Mouse (Mus musculus) CH12.LX (cell line): Measurements from ENCODE around the gene Pou2f3. TPM values are rescaled to one million over a fixed set of nuclear protein-coding genes. Genes with fewer than 3 reads are reported as not detected.

ENCODE experiments used
- DNase-seq: peaks from one replicate; pipeline ENCODE4 v3.0.0-alpha.2; 2013; ENCODE audit errors: extremely low read depth
- H3K27ac ChIP-seq: 2 replicates; pipeline ENCODE4 v1.5.1; 2012; ENCODE audit warnings: low read depth, mild to moderate bottlenecking, control low read depth, moderate library complexity; ENCODE audit not compliant: insufficient read depth
- H3K27me3 ChIP-seq: replicated peaks from 2 replicates; pipeline ENCODE3; 2012; ENCODE audit warnings: inconsistent platforms
- H3K36me3 ChIP-seq, 2 experiments: replicated peaks in 1 of 2; 2 replicates each; pipeline versions ENCODE3 to v1.6.1; 2012; ENCODE audit warnings: inconsistent platforms in 1 of 2, low read length in 1 of 2, mild to moderate bottlenecking in 1 of 2, mixed read lengths in 1 of 2, moderate library complexity in 1 of 2; ENCODE audit not compliant: control insufficient read depth in 1 of 2, insufficient read depth in 1 of 2
- H3K4me1 ChIP-seq, 2 experiments: 2 replicates each; pipeline ENCODE4 v1.6.1; 2012; ENCODE audit warnings: inconsistent platforms in 1 of 2, moderate library complexity in 1 of 2; ENCODE audit not compliant: insufficient read depth in 2 of 2, control insufficient read depth in 1 of 2
- H3K4me2 ChIP-seq: 2 replicates; pipeline ENCODE4 v1.6.1; 2012; ENCODE audit warnings: low read depth, mild to moderate bottlenecking, control low read depth; ENCODE audit not compliant: poor library complexity, insufficient read depth, severe bottlenecking
- H3K4me3 ChIP-seq, 3 experiments: fragments of 150-350 bp in 1 of 3; sonication (generic) in 1 of 3; replicated peaks in 1 of 3; 2 replicates each; pipeline versions ENCODE3 to v1.5.1; 2011 to 2012; ENCODE audit warnings: low read depth in 2 of 3, low read length in 2 of 3, mild to moderate bottlenecking in 2 of 3, moderate library complexity in 2 of 3, control low read depth in 1 of 3, improper control_type of control experiment in 1 of 3, inconsistent platforms in 1 of 3, mixed read lengths in 1 of 3; ENCODE audit not compliant: poor library complexity in 1 of 3
- H3K79me2 ChIP-seq: replicated peaks from 2 replicates; pipeline ENCODE4 v1.6.1; 2012; ENCODE audit warnings: mild to moderate bottlenecking, moderate library complexity; ENCODE audit not compliant: control insufficient read depth, poor library complexity, insufficient read depth, severe bottlenecking; ENCODE audit errors: extremely low read depth
- H3K9ac ChIP-seq: 2 replicates; pipeline ENCODE4 v1.6.1; 2012; ENCODE audit warnings: low read depth, mild to moderate bottlenecking, control low read depth, moderate library complexity; ENCODE audit not compliant: insufficient read depth
- H3K9me3 ChIP-seq: replicated peaks from 2 replicates; pipeline ENCODE3; 2012; ENCODE audit warnings: low read length, inconsistent platforms, mixed read lengths
- BHLHE40 ChIP-seq: IDR thresholded peaks from 2 replicates; pipeline ENCODE4 v1.6.1; 2011; ENCODE audit warnings: mild to moderate bottlenecking, low read depth, low read length, improper control_type of control experiment
- CHD2 ChIP-seq: IDR thresholded peaks from 2 replicates; pipeline ENCODE4 v1.6.1; 2011; ENCODE audit warnings: low read length, improper control_type of control experiment
- CTCF ChIP-seq, 2 experiments: IDR thresholded peaks in 1 of 2; conservative IDR thresholded peaks in 1 of 2; 2 replicates each; pipeline ENCODE4 v1.5.1; 2011 to 2012; ENCODE audit warnings: low read depth in 2 of 2, low read length in 2 of 2, improper control_type of control experiment in 1 of 2, inconsistent platforms in 1 of 2, mild to moderate bottlenecking in 1 of 2, moderate library complexity in 1 of 2
- ELF1 ChIP-seq: IDR thresholded peaks from 2 replicates; pipeline ENCODE4 v1.6.1; 2014; ENCODE audit warnings: low read depth, mild to moderate bottlenecking, inconsistent platforms, low read length, improper control_type of control experiment
- EP300 ChIP-seq: IDR thresholded peaks from 2 replicates; pipeline ENCODE4 v1.6.1; 2011; ENCODE audit warnings: low read length, improper control_type of control experiment
- ETS1 ChIP-seq: conservative IDR thresholded peaks from 2 replicates; pipeline ENCODE4 v1.6.1; 2012; ENCODE audit warnings: low read depth, mild to moderate bottlenecking, inconsistent platforms, low read length, improper control_type of control experiment, moderate library complexity
- GABPA ChIP-seq: IDR thresholded peaks from 2 replicates; pipeline ENCODE4 v1.6.1; 2012; ENCODE audit warnings: low read depth, low read length, improper control_type of control experiment, inconsistent platforms; ENCODE audit not compliant: insufficient replicate concordance
- HCFC1 ChIP-seq: IDR thresholded peaks from 2 replicates; pipeline ENCODE4 v1.6.1; 2012; ENCODE audit warnings: low read depth, mild to moderate bottlenecking, inconsistent platforms, low read length, improper control_type of control experiment
- JUN ChIP-seq: IDR thresholded peaks from 2 replicates; pipeline ENCODE4 v1.6.1; 2011; ENCODE audit warnings: low read depth, mild to moderate bottlenecking, low read length, improper control_type of control experiment, moderate library complexity; ENCODE audit not compliant: insufficient read depth
- JUND ChIP-seq: conservative IDR thresholded peaks from 2 replicates; pipeline ENCODE4 v1.6.1; 2011; ENCODE audit warnings: low read depth, low read length, improper control_type of control experiment
- KAT2A ChIP-seq: IDR thresholded peaks from 2 replicates; pipeline ENCODE4 v1.6.1; 2012; ENCODE audit warnings: low read length, improper control_type of control experiment, inconsistent platforms; ENCODE audit not compliant: insufficient replicate concordance
- MAX ChIP-seq: IDR thresholded peaks from 2 replicates; pipeline ENCODE4 v1.6.1; 2011; ENCODE audit warnings: low read length, improper control_type of control experiment
- MXI1 ChIP-seq: IDR thresholded peaks from 2 replicates; pipeline ENCODE4 v1.6.1; 2011; ENCODE audit warnings: mild to moderate bottlenecking, low read depth, low read length, improper control_type of control experiment
- MYC ChIP-seq: IDR thresholded peaks from 2 replicates; pipeline ENCODE4 v1.6.1; 2011; ENCODE audit warnings: low read depth, mild to moderate bottlenecking, improper control_type of control experiment, low read length
- NRF1 ChIP-seq: IDR thresholded peaks from 2 replicates; pipeline ENCODE4 v1.6.1; 2014; ENCODE audit warnings: low read depth, mild to moderate bottlenecking, inconsistent platforms, low read length, improper control_type of control experiment, moderate library complexity
- PAX5 ChIP-seq: IDR thresholded peaks from 2 replicates; pipeline ENCODE4 v1.6.1; 2012; ENCODE audit warnings: low read length, inconsistent platforms, mixed read lengths
- POLR2A ChIP-seq: IDR thresholded peaks from 2 replicates; pipeline ENCODE4 v1.6.1; 2011; ENCODE audit warnings: low read depth, mild to moderate bottlenecking, improper control_type of control experiment, low read length
- RAD21 ChIP-seq: IDR thresholded peaks from 2 replicates; pipeline ENCODE4 v1.6.1; 2011; ENCODE audit warnings: low read depth, mild to moderate bottlenecking, low read length, improper control_type of control experiment, moderate library complexity
- RCOR1 ChIP-seq: conservative IDR thresholded peaks from 2 replicates; pipeline ENCODE4 v1.6.1; 2012; ENCODE audit warnings: low read depth, mild to moderate bottlenecking, inconsistent platforms, low read length, improper control_type of control experiment
- TCF12 ChIP-seq: IDR thresholded peaks from 2 replicates; pipeline ENCODE4 v1.6.1; 2014; ENCODE audit warnings: low read depth, mild to moderate bottlenecking, inconsistent platforms, low read length, improper control_type of control experiment
- UBTF ChIP-seq: IDR thresholded peaks from 2 replicates; pipeline ENCODE4 v1.6.1; 2012; ENCODE audit warnings: low read depth, mild to moderate bottlenecking, inconsistent platforms, low read length, improper control_type of control experiment, moderate library complexity
- USF2 ChIP-seq: conservative IDR thresholded peaks from 2 replicates; pipeline ENCODE4 v1.6.1; 2011; ENCODE audit warnings: low read depth, low read length, improper control_type of control experiment
- ZKSCAN1 ChIP-seq: IDR thresholded peaks from 2 replicates; pipeline ENCODE4 v1.6.1; 2012; ENCODE audit warnings: low read depth, inconsistent platforms, low read length, improper control_type of control experiment, borderline replicate concordance
- ZMIZ1 ChIP-seq: IDR thresholded peaks from 2 replicates; pipeline ENCODE4 v1.6.1; 2012; ENCODE audit warnings: low read depth, mild to moderate bottlenecking, inconsistent platforms, low read length, improper control_type of control experiment
- ZNF384 ChIP-seq: IDR thresholded peaks from 2 replicates; pipeline ENCODE4 v1.6.1; 2012; ENCODE audit warnings: low read depth, low read length, improper control_type of control experiment, inconsistent platforms
- dilution Hi-C: fragments of 300-500 bp; cut with MboI; formaldehyde crosslinking; loops from 2 replicates; pipeline ENCODE4 v1.14.3; 2020; ENCODE audit warnings: low sequenced_read_pairs; ENCODE audit not compliant: extremely low pct_unique_long_range_greater_than_20kb, extremely low pct_ligation_motif_present
- in situ Hi-C: fragments of 300-500 bp; cut with MboI; formaldehyde crosslinking; loops from 3 replicates; pipeline ENCODE4 v1.14.3; 2019; ENCODE audit warnings: low sequenced_read_pairs, low pct_ligation_motif_present, low pct_unique_long_range_greater_than_20kb, mixed read lengths
- polyA plus RNA-seq: library from polyadenylated mRNA; unstranded; fragments of >175 nt; gene quantifications from 2 replicates; pipeline ENCODE4 v1.2.1, GENCODE M21; 2012; ENCODE audit warnings: low read depth; ENCODE audit not compliant: insufficient read length
- total RNA-seq, 2 experiments: library from RNA; depleted of rRNA; stranded (reverse); fragments of 300-350 nt in 1 of 2; fragments of >200 nt in 1 of 2; gene quantifications; 2 replicates each; pipeline ENCODE4 v1.2.3; 2012 to 2014

Gene Pou2f3
- not detected in 2 replicates for total RNA-seq (2012; rRNA removed)
- 0.08 and 0.21 TPM in 2 replicates for total RNA-seq (2014; rRNA removed)
- 0.41 and 0.49 TPM in 2 replicates for polyA plus RNA-seq

DNA sequence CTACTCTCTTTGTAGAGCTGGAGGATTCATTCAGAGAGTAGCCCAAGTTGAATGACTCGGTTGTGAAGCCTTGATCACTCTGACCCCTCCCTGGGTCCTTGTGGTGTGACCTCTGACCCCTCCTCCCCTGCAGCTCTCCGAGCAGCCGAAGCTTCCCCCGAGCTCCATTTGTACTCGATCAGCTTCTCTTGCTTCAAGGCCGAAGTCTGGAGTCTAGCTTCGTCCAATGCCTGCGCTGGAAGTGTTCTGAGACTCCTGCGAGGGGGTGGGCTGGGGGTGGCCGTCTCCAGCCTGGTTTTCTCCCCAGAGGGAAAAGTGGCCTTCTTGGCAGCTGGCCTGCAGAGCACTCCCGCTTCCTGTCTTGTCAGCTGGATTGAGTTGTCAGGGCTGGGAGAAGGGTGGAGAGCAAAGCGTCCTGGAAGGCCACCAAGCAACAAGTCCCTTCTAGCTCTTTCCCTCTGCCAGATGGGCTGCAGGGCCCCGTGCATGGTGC lies at the start of gene Pou2f3:
Gene Pou2f3 (minus strand): TSS at position 180 of the 493 bp plus-strand sequence.
- H3K4me3 ChIP-seq: no peak within 1 kb of the TSS
- dilution Hi-C loops: no loop called here
- H3K79me2 ChIP-seq: no peaks in the 10 kb centered on the region
- peaks cover 65% of the 10 kb centered on the region for H3K27me3 ChIP-seq
- no peak within 1 kb of the TSS for H3K4me2 ChIP-seq
- DNase-seq: no peak
- TF ChIP-seq TCF12: no peak
- TF ChIP-seq MAX: no peak
- TF ChIP-seq UBTF: no peak
- no peak for TF ChIP-seq ETS1
- TF ChIP-seq ZKSCAN1: no peak
- no peak for TF ChIP-seq JUN
- TF ChIP-seq JUND: no peak
- no peak for TF ChIP-seq ZNF384
- TF ChIP-seq EP300: no peak
- no peak for TF ChIP-seq CTCF (conservative IDR thresholded peaks at IDR 0.05 in 1 of 2, IDR thresholded peaks at IDR 0.05 in 1 of 2; ENCODE audit: low read depth in 2 of 2, low read length in 2 of 2)
- no peak for TF ChIP-seq PAX5
- TF ChIP-seq ZMIZ1: no peak
- no peak for TF ChIP-seq USF2
- no peak for TF ChIP-seq KAT2A
- TF ChIP-seq CHD2: no peak
- TF ChIP-seq BHLHE40: no peak
- no peaks in the 10 kb centered on the region for H3K36me3 ChIP-seq
- peaks cover 0 to 25% of the 10 kb centered on the region in 2 experiments; a peak in 2 of 4 replicates for H3K4me1 ChIP-seq
- no peak within 1 kb of the TSS for H3K27ac ChIP-seq
- no peaks in the 10 kb centered on the region for H3K9me3 ChIP-seq
- in situ Hi-C loops: loop anchor here (5.0 to 10.0 kb wide), 2 partner anchors 68 to 215 kb away; no protein-coding TSS in a partner anchor
- no peak within 1 kb of the TSS for H3K9ac ChIP-seq

DNA sequence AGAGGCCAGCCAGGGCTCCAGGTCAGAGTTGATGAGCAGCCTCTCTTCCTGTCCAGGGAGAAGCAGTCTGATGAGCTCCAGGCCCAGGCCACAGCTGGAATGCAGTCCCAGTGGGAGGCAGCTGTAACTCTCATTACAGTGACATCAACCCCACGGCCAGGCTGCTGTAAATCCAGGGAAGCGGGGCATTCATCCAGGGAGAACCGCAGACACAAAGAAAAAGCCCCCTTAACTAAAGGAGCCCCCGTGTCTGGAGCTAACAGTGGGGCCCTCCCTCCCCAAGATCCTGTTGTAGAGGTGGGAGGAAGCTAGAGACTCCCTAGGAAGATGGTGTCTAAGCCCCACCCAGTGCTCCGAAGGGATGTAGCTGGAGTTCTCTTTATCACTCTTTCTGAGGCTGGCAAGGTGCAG lies 43.1 kb upstream of the Pou2f3 start:
- in situ Hi-C loops (no loop called here), dilution Hi-C loops (no loop called here)
- no peaks in the 10 kb centered on the region for H3K4me1 ChIP-seq
- TF ChIP-seq JUND: no peak
- TF ChIP-seq GABPA: no peak
- TF ChIP-seq HCFC1: no peak
- TF ChIP-seq POLR2A: no peak
- no peak for TF ChIP-seq UBTF
- TF ChIP-seq ZMIZ1: no peak
- TF ChIP-seq RAD21: no peak
- no peak for TF ChIP-seq TCF12
- TF ChIP-seq MXI1: no peak
- no peak for TF ChIP-seq MYC
- no peak for TF ChIP-seq RCOR1
- no peak for TF ChIP-seq ELF1
- TF ChIP-seq NRF1: no peak
- no peaks in the 10 kb centered on the region for H3K9me3 ChIP-seq
- DNase-seq: no peak
- H3K79me2 ChIP-seq: no peaks in the 10 kb centered on the region
- no peaks in the 10 kb centered on the region for H3K27me3 ChIP-seq
- H3K27ac ChIP-seq: no peak overlapping the region
- no peak overlapping the region for H3K4me3 ChIP-seq
- no peaks in the 10 kb centered on the region for H3K36me3 ChIP-seq
- H3K4me2 ChIP-seq: no peak overlapping the region
- H3K9ac ChIP-seq: no peak overlapping the region
